Mouse (Mus musculus) kidney, adult 18-20 months (tissue): ENCODE measurements at regions not wholly inside any gene's neighbourhood (a gene's known extent, or its start where the extent isn't known, plus 50 kb on each side); places are given as distances from the start of the nearest gene placed in this dataset.

ENCODE experiments used
- DNase-seq: peaks from one replicate; pipeline ENCODE4 v3.0.0; 2021

- no peak for DNase-seq
Observed at GRCm38 (mm10) chr17:64915025-64915424, 79.2 kb upstream of the 4930583I09Rik start.

- peak; percentile 65 for DNase-seq
Observed at GRCm38 (mm10) chr17:64914302-64914701, 78.4 kb upstream of the 4930583I09Rik start.

GRCm38 (mm10) chr17:64908671-64909070, 72.8 kb upstream of the 4930583I09Rik start:
- DNase-seq, result no peak

- no peak for DNase-seq
Observed at GRCm38 (mm10) chr17:64901721-64902623, 66.1 kb upstream of the 4930583I09Rik start.

GRCm38 (mm10) chr17:64897473-64897872, 61.6 kb upstream of the 4930583I09Rik start:
- DNase-seq, result no peak

GRCm38 (mm10) chr17:64895886-64896285, 60.0 kb upstream of the 4930583I09Rik start:
- DNase-seq, result no peak

- no peak for DNase-seq
Observed at GRCm38 (mm10) chr17:64895466-64895865, 59.6 kb upstream of the 4930583I09Rik start.

- DNase-seq, result no peak
Observed at GRCm38 (mm10) chr17:64893182-64893902, 57.5 kb upstream of the 4930583I09Rik start.
